Mouse (Mus musculus) cerebral cortex, adult 2 months (tissue): ENCODE measurements around the gene Prdm16.

ENCODE experiments used
- WGBS: fragments of 180-500 bp; shearing (Covaris S2); methylation state at CpG from one replicate; pipeline ENCODE4 v1.1.7; 2018; 5-methylcytosine and 5-hydroxymethylcytosine counted together

The Prdm16 gene

GRCm38 (mm10) chr4:154422431-154422913, 214.2 kb downstream of the Prdm16 start:
- 35% methylated on average over 10 of the region's 10 CpGs for WGBS

GRCm38 (mm10) chr4:154420749-154421148, 215.9 kb downstream of the Prdm16 start:
- WGBS = 72% methylated on average over 17 of the region's 17 CpGs

DNA sequence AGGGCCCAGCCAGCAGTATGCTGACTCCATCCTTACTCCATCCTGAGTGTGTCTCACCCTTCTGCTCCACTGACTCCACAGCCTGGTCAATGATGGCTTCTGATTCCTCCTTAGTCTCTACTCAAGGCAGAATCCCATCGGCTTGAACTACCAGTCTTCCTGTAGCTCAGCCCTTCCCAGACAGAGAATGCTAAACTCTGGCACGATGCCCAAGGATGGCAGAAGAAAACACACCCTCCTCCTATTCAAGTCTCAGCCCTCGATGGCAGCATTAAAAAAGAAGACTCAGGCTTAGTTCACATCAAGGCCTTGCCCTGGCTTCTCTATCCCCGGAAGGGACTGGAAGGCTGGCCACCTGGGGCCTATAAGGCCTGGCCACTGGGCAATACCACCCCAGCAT, 216.9 kb downstream of the Prdm16 start:
- WGBS = 60% methylated on average over 4 of the region's 4 CpGs

GRCm38 (mm10) chr4:154418993-154419392, 217.7 kb downstream of the Prdm16 start:
- 29% methylated on average over 2 of the region's 2 CpGs for WGBS

DNA sequence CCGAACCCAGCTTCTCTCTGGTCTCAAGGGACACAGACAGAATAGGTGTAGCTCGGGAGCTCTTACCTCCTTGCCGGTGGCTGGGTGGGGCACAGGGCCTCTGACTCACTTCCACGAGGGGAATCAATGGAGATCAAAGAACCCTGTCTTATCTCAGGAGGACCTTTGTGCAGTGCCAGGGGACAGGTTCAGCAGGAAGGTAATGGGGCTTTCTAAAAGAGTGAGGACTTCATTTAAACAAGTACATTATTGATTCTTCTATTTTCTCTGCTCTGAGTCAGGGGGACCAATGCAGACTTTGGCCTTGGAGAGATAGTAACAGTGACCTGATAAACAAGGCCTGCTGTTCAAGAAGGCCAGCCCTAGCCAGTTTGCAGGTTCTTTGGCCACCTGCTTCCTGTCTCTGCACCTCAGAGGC, 218.3 kb downstream of the Prdm16 start:
- WGBS = 91% methylated on average over 4 of the region's 4 CpGs

DNA sequence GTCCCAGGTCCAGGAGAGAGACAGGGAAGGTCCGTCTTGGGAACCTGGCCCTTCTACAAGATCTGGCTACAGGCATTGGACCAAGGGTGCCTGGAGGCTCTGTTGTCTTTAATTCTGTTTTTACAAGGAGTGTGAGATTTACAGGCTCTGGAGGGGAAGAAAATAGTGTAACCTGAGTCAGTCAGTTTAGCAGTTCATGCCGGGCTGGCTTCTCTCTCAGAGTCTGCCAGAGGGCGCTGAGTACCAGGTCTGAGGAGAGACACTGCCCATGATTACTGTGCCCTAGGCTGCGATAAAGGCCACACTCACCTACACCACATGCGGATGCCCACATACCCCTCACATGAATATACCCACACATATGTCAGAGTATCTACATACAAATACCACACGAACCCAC, 219.9 kb downstream of the Prdm16 start:
- 90% methylated on average over 6 of the region's 6 CpGs for WGBS

GRCm38 (mm10) chr4:154414885-154415284, 221.8 kb downstream of the Prdm16 start:
- 83% methylated on average over 4 of the region's 4 CpGs for WGBS

- 77% methylated on average over 8 of the region's 8 CpGs for WGBS
Measured at GRCm38 (mm10) chr4:154410559-154410958, 226.1 kb downstream of the Prdm16 start.

DNA sequence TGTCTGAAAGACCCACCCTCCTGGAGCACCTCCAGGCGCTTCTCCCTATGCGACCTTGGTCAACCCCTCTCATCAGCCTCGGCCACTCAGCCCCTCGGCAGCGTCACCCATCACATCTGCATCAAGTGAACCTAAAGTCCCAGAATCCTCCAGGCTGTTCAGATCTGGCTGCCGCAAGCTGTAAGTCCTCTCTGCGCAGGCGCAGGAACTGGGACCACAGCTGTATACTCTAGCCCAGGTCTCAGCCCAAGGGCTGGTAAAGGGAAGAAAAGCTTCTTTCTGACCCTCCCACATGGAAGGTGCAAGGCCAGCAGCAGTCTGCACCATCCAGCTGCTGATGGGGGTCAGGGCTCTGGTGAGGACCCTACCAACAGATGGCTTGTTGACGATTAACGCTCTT, 226.8 kb downstream of the Prdm16 start:
- WGBS = 38% methylated on average over 10 of the region's 10 CpGs

- WGBS = 16% methylated on average over 19 of the region's 19 CpGs
Measured at GRCm38 (mm10) chr4:154409237-154409721, 227.4 kb downstream of the Prdm16 start.

GRCm38 (mm10) chr4:154402948-154403347, 233.7 kb downstream of the Prdm16 start:
- 53% methylated on average over 4 of the region's 4 CpGs for WGBS

DNA sequence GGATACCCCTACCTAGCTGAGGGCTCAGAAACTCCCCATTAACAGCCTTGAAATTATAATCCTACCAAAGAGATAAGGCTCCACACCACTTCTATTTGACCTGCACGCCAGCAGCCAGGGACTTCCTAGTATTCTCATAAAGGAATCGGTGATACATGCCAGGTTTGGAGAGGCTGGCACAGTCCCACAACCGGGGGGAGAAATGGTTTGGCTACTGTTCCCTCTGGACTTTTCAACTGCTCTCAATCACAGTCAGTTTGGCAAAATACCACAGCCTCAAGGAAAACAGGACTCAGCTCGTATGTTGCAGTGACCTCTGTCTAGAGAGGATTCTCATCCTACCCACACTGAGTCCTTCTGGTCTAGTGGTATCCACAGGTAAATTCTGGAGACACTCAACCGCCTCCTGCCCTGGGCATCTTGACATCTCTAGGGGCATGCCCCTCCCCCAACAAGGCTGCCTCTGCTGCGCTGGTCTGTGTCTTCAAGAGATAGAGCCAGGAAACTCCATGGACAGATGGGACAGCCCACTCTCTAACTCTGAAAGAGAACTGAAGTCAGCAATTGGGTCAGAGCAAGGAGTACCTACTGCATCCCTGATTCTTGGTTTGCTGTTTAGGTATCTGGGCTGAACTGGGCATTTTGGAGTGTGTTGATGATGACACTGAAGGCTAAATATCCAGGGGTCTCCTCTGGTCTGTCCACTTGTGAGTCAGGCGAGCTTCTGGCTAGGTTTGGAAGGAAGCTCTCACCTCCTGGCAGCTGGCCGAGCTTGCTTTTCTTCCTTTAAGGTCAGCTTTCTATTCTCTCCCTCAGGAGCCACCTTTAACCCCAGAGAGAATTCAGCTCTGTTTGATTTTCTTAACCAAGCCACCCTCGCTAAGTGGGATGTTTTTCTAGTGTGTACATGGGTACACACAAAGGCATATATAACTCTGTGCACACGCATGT, 234.4 kb downstream of the Prdm16 start:
- 55% methylated on average over 10 of the region's 10 CpGs for WGBS

GRCm38 (mm10) chr4:154401379-154401778, 235.3 kb downstream of the Prdm16 start:
- WGBS = 34% methylated on average over 5 of the region's 5 CpGs

GRCm38 (mm10) chr4:154400256-154401171, 236.2 kb downstream of the Prdm16 start:
- 91% methylated on average over 24 of the region's 24 CpGs for WGBS

GRCm38 (mm10) chr4:154399634-154400033, 237.0 kb downstream of the Prdm16 start:
- 74% methylated on average over 11 of the region's 11 CpGs for WGBS

DNA sequence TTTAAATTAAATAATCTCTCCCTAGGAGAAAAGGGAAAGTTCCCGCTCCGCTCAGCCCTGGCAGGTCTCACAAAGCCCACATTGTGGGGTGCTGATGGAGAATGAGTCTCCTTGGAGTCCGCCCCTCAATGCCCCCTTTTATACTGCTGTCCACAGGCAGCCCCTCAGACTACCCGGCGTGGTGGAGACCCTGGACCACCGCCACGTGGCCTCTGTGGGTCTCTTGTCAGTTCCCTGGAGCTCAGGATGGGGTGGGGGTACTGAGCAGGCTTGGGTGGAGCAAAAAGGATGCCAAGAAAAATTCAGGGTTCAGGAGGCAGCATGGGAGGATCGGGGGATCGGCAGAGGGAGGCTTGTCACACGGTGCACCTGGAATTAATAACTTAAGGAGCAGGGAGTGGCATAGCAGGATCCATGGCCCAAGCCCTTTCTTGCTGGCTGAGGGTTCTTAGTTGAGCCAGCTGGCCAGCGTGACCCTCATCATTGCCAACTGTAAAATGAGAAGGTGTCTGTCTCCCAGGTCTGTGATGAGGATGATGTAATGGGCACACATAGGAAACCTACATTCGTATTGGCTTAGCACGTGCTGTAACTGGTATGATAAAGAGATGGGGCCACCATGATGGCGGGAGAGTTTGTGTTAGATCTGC, 239.9 kb downstream of the Prdm16 start:
- WGBS = 65% methylated on average over 14 of the region's 14 CpGs

GRCm38 (mm10) chr4:154394123-154394722, 242.4 kb downstream of the Prdm16 start:
- 59% methylated on average over 7 of the region's 7 CpGs for WGBS

DNA sequence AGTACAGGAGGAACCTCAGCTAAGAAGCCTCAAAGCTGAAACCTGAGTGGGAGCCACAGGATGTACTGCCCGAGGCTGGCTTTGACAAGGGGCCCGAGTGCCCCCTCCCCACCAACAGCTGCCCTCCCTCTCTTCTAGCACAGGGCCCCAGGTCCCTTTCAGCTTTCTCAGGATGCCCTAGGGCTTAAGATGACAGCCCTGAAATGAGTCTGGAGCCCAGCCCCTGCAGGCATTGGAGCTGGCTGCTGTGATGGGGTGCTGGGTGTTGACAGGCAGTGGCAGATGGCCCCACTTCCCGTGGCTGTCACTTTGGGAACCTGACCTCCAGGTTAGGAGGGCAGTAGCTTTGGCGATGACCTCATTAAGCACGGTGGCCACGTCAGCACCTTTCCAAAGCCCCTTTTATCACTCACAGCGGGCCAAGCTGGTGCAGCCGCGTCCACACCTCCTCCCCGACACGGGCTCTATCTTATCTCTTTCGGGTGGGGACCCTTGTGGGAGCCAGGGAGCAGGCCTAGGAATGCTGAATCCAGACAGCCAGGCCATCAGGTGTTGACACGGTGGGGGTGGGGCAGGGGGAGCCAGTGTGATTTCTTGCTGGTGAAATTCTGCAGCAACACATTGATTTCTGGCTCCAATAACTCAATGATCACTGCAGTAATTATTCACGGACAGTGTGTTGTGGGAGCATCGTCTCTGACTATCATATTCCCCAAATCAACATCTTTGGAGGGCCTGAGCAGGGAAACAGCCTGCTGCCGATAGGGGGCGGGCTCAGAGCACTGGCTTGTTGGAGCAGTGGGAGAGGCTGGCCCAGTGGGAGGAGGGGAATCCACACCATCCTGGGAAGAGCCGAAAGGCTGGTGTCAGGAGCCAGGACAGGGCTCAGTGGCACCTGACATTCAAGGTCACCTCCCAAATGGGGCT, 243.2 kb downstream of the Prdm16 start:
- 50% methylated on average over 18 of the region's 18 CpGs for WGBS

DNA sequence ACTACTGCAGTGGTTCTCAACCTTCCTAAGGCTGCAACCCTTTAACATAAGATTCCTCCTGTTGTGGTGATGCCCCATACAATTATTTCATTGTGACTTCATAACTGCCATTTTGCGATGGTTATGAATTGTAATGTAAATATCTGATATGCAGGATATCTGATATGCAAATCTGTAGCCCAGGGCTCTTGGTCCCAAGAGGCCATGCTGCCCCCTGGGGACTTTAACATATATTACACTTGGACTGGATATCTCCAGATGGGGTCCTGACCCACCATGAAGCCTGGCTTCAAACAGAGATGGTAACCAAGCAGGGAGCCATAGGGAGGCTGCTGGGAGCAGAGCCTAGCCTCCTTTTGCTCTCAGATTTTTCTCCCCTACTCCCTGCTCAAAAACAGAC, 244.0 kb downstream of the Prdm16 start:
- WGBS = 89% methylated on average over 1 of the region's 1 CpGs
